8 mouse cellular contexts compared by ENCODE assay signal in genomic region chr15:10715139-10715505, GRCm38 (mm10). TPM values are rescaled to one million over a fixed set of nuclear protein-coding genes. Genes with fewer than 3 reads are reported as not detected.
A peak's percentile ranks its signal among the peaks of the same experiment; 100 is the strongest.
DNase-seq lines count a peak whose midpoint lies in the region; ATAC-seq and TF ChIP-seq lines count a peak whose summit lies in the region.

No protein-coding gene starts in this region.

- peak overlapping the region; percentile 67 for H3K4me2 ChIP-seq in forebrain, embryonic 13.5 days
- H3K4me2 ChIP-seq in intestine, postnatal 0 days (replicated peaks; ENCODE audit: low read depth): peak overlapping the region; percentile 98
- peak overlapping the region; percentile 100 for H3K4me2 ChIP-seq in neural tube, embryonic 15.5 days

- no peak for TF ChIP-seq POLR2A in spleen, adult 2 months (IDR thresholded peaks at IDR 0.05; ENCODE audit: low read depth, low read length)
- TF ChIP-seq POLR2A in lung, adult 2 months (IDR thresholded peaks at IDR 0.05; ENCODE audit: borderline replicate concordance, extremely low read depth, low read depth, low read length): peak; percentile 23; the same call in 1 of the 2 replicates

- peaks cover 7% of the 10 kb centered on the region for H3K4me1 ChIP-seq in spleen, adult 2 months (ENCODE audit: control insufficient read depth, insufficient read depth, insufficient read length)
- H3K4me1 ChIP-seq in forebrain, embryonic 13.5 days: peaks cover 36% of the 10 kb centered on the region
- peaks cover 10% of the 10 kb centered on the region for H3K4me1 ChIP-seq in intestine, postnatal 0 days (replicated peaks; ENCODE audit: control insufficient read depth, insufficient read depth, low read length)
- H3K4me1 ChIP-seq in lung, adult 2 months (ENCODE audit: control insufficient read depth, insufficient read depth, low read length): peaks cover 3% of the 10 kb centered on the region; the same call in 1 of the 2 replicates
- H3K4me1 ChIP-seq in neural tube, embryonic 15.5 days: peaks cover 29% of the 10 kb centered on the region

- H3K36me3 ChIP-seq in spleen, adult 2 months (ENCODE audit: control insufficient read depth, insufficient read depth, low read length): no peaks in the 10 kb centered on the region
- H3K36me3 ChIP-seq in forebrain, embryonic 13.5 days (ENCODE audit: poor library complexity, severe bottlenecking): no peaks in the 10 kb centered on the region
- no peaks in the 10 kb centered on the region for H3K36me3 ChIP-seq in intestine, postnatal 0 days (ENCODE audit: control insufficient read depth, insufficient read depth)
- H3K36me3 ChIP-seq in neural tube, embryonic 15.5 days: no peaks in the 10 kb centered on the region

- 12% methylated on average over 10 of the region's 10 CpGs for WGBS in spleen, adult 2 months
- under 1% methylated on average over 10 of the region's 10 CpGs for WGBS in forebrain, embryonic 13.5 days
- 3% methylated on average over 10 of the region's 10 CpGs for WGBS in intestine, postnatal 0 days
- WGBS in lung, adult 2 months: 1% methylated on average over 10 of the region's 10 CpGs
- WGBS in neural tube, embryonic 15.5 days: under 1% methylated on average over 10 of the region's 10 CpGs

- H3K27ac ChIP-seq in spleen, adult 2 months (ENCODE audit: insufficient read depth, low read length): 0 out of 2 replicates have a peak overlapping the region, but pooled peaks have one; percentile 40
- no peak overlapping the region for H3K27ac ChIP-seq in forebrain, embryonic 13.5 days
- H3K27ac ChIP-seq in intestine, postnatal 0 days (ENCODE audit: low read depth, low read length): peak overlapping the region; percentile 70; the same call in 1 of the 2 replicates
- peak overlapping the region; percentile 49 for H3K27ac ChIP-seq in neural tube, embryonic 15.5 days (replicated peaks)

- peaks cover 13% of the 10 kb centered on the region for H3K27me3 ChIP-seq in spleen, adult 2 months (ENCODE audit: control insufficient read depth, insufficient read depth, low read length)
- peaks cover 8% of the 10 kb centered on the region; the same call in 1 of the 2 replicates for H3K27me3 ChIP-seq in forebrain, embryonic 13.5 days
- H3K27me3 ChIP-seq in intestine, postnatal 0 days (replicated peaks; ENCODE audit: control insufficient read depth, insufficient read depth, low read length): no peaks in the 10 kb centered on the region
- no peaks in the 10 kb centered on the region for H3K27me3 ChIP-seq in neural tube, embryonic 15.5 days (replicated peaks)

- DNase-seq in spleen, adult 2 months (ENCODE audit: low read depth in 1 of 2, low spot score in 2 of 2): no peak
- DNase-seq in spleen, adult 12 weeks (ENCODE audit: low spot score): no peak
- peak; percentile 52 for DNase-seq in lung, adult 2 months
- DNase-seq in spleen, postnatal 4 days (ENCODE audit: low spot score in 2 of 2): no peak
- DNase-seq in layer of hippocampus, postnatal 14 days (ENCODE audit: low spot score in 2 of 2): no peak

- peak; percentile 31; the same call in 1 of the 2 replicates for ATAC-seq in forebrain, embryonic 13.5 days
- peak; percentile 53 for ATAC-seq in intestine, postnatal 0 days
- ATAC-seq in neural tube, embryonic 15.5 days (ENCODE audit: low FRiP score): no peak

- TF ChIP-seq CTCF in spleen, adult 2 months (IDR thresholded peaks at IDR 0.05; ENCODE audit: extremely low read depth, insufficient read depth, insufficient read length, insufficient replicate concordance): no peak
- TF ChIP-seq CTCF in intestine, postnatal 0 days (IDR thresholded peaks at IDR 0.05; ENCODE audit: low read depth): peak; percentile 40
- TF ChIP-seq CTCF in lung, adult 2 months (IDR thresholded peaks at IDR 0.05; ENCODE audit: insufficient read depth, low read length): no peak

- H3K4me3 ChIP-seq in spleen, adult 2 months (ENCODE audit: extremely low read depth, insufficient read depth, insufficient read length): no peak overlapping the region
- peak overlapping the region; percentile 73 for H3K4me3 ChIP-seq in forebrain, embryonic 13.5 days
- peak overlapping the region; percentile 83 for H3K4me3 ChIP-seq in intestine, postnatal 0 days (ENCODE audit: low read depth, low read length)
- H3K4me3 ChIP-seq in lung, adult 2 months (replicated peaks; ENCODE audit: extremely low read depth, low read depth, low read length): peak overlapping the region; percentile 92
- peak overlapping the region; percentile 82 for H3K4me3 ChIP-seq in neural tube, embryonic 15.5 days (replicated peaks)

- peak overlapping the region; percentile 90 for H3K9ac ChIP-seq in forebrain, embryonic 13.5 days
- peak overlapping the region; percentile 73; the same call in 1 of the 2 replicates for H3K9ac ChIP-seq in intestine, postnatal 0 days (ENCODE audit: low read depth, low read length)
- peak overlapping the region; percentile 72 for H3K9ac ChIP-seq in neural tube, embryonic 15.5 days (replicated peaks)

- no peaks in the 10 kb centered on the region for H3K9me3 ChIP-seq in forebrain, embryonic 13.5 days (replicated peaks)
- H3K9me3 ChIP-seq in intestine, postnatal 0 days (ENCODE audit: control insufficient read depth): 0 out of 2 replicates have a peak, but pooled peaks cover 4% of the 10 kb centered on the region
- no peaks in the 10 kb centered on the region for H3K9me3 ChIP-seq in neural tube, embryonic 15.5 days (replicated peaks)

RNA-seq across cellular contexts. Expression of gene Rai14, which starts 0.7 kb away (rescaled TPM):
- 2.3 and 3.6 TPM in 2 replicates for polyA plus RNA-seq in spleen, adult 2 months (2012; rRNA removed)
- polyA plus RNA-seq in forebrain, embryonic 13.5 days (2015; fragmentation: Nextera tagmentation; extraction: Ambion mirVana): 37.9 and 43.7 TPM in 2 replicates
- 6.2 and 6.9 TPM in 2 replicates for polyA plus RNA-seq in intestine, postnatal 0 days (2015; fragmentation: Nextera tagmentation; extraction: Ambion mirVana)
- 9.4 and 14.3 TPM in 2 replicates for polyA plus RNA-seq in lung, adult 2 months (2012; rRNA removed)
- 10.2 and 13.2 TPM in 2 replicates for polyA plus RNA-seq in neural tube, embryonic 15.5 days (2015; fragmentation: Nextera tagmentation; extraction: Ambion mirVana)
- total RNA-seq in layer of hippocampus, postnatal 14 days (2021): 1 to 10 TPM; 6.5 to 8.1 TPM
